Mouse (Mus musculus): ENCODE measurements around the gene Odf2l.

The Odf2l gene

DNA sequence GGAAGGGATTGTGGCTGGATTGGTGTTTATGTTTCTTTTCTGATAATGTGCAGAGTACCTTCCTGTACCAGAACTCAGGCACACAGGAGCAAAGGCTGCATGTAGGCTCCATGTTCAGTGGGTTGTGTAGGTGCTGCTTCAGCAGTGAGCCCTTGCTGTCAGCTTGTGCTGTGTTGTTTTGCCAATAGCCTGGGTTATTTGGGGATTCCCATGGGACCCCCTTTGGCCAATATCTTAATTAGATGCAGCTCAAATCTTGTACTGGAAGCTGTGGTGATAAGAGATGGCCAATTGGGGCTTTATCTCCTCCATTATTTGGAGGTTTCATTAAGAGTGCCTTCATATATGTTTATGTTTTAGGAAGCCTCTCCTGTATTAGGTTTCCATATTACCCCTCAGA, 24.5 kb downstream of the Odf2l start:
- no peak for DNase-seq

DNA sequence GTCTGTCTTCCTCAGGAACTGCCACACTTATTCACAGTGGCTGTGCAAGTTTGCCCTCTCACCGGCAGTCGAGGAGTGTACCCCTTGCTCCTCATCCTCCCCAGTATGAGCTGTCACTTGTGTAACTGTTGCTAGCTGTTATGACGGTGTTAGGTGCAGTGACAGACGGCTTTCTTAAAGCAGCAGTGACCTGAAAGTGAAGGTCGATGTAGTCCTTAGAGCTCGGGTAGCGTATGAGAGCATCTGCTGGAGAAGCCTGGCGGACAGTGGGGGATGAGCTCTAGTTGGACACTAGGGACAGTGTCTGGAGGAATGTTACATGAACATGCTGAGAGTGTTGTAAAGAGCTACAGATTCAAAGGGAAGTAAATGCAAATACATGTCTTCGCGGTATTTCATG, 25.5 kb downstream of the Odf2l start:
- no peak for DNase-seq

DNA sequence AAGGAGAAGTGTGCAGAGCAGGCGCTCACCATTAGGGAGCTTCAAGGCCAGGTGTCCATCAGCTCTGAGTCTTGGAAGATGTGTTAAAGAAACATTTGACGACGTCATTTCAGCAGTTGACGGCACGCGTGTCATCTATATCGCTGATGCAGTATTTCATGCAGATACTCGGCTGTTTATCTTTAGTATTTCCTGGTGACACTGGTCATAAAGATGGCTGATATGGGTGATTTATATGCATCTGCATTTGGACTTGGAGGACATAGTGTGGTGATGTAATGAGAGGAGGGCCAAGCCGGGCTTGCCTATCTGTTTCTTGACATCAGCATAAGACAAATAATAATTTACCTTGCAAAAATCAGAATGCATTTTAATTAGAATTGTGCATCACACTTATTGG, 28.5 kb downstream of the Odf2l start:
- DNase-seq = no peak

DNA sequence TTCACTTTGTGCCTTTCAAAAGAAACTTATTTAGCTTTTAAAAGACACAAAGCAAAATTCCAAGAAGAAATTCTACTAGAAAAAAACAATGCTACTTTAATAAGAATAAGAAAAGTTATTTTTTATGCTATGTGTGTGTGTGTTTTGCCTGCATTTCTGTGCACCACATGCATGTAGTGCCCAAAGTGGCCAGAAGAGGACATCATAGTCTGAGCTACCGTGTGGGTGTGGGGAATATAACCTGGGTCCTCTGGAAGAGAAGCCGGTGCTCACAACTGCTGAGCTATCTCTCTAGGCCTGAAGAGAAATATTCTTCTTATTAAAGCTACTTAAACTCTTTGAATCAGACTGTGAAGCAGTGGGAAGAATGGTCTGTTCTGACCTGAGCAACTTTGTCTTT, 29.1 kb downstream of the Odf2l start:
- no peak for DNase-seq

DNA sequence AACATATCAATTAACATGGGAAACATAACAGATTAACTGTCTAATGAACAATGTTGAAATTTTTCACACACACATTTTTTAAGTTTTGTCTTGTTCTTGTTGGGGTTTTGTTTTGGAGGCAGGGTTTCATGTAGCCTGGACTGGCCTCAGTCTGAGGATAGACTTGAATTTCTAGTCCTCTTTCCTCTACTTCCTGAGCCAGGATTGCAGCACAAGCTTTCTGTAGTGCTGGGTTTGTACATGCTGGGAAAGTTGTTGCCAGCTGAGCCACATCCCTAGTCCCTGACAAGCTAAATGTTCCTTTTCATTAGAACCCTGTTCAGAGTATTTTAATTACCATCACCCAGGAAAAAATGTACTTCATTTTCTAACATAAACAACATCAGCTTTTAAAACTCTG, 29.6 kb downstream of the Odf2l start:
- no peak for DNase-seq

DNA sequence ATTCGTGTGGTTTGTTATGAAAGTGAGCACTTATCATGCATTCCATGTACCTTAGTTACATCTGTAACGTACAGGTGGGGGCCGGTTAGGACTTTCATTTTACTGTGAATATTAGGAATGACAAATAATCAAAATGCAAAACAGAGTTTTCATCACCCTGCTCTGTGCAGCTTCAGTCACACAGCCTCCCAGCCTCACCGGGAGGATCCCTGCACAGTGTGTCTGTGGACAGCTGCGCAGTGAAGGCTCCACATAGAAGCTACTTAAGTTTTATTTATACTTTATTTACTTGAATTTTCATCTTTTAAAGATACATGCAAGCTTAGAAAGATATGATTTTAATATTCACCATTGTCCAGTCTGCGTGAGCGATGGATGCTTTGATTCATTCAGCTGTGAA, 32.7 kb downstream of the Odf2l start:
- no peak for DNase-seq

DNA sequence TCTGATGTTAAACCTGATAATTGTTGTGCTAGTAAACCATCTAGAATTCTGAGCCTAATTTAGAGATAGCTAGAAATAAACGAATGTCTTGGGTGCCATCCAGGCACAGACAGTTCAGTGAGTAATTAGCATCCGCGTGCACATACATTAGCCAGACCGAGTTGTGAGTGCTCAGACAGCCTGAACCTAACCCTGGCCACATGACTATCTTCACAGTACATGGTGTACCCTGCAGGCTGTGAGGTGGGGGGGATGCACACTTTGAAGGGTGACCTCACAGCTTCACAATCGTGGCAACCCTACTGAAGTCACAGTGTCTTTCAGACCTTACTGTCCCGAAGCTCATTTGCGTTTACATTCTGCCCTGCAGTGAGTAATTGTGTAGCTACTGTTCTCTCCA, 33.5 kb downstream of the Odf2l start:
- no peak for DNase-seq

DNA sequence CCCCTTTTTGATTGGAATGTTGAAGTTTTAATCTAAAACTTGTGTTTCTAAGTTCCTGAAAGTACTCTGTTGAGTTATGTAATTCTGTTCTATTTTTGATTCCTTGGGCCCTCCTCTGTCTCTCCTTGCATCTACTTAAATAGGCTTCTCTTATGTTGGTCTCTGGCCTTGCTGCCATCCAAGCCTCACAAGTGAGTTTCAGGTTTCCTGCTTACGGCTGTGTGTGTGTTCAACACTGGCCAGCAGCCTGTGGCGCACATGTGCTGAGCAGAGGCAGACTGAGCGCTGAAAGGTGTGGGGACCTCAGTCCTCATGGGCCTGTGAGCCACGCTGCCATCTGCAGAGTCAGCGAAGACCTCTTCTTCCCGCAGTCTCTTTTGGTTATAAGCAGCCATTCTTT, 38.5 kb downstream of the Odf2l start:
- no peak for DNase-seq

DNA sequence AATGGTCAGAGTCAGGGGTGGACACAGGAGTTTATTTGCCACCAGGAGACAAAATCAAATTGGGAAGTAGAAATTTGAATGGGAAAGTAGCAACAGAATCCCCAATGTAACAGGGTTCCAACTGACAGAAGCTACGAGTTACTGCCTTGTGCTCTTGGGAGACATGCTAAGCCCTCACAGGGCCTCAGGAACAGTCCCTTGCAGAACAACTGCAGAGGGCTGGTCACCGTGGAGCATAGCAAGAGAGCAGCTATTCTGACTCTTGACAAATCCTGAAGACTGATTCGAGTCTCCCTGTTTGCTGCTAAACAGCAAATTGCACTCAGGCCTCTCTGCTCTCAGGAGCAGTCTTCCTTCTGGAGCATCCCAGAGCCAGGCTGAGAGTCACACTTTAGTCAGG, 40.1 kb downstream of the Odf2l start:
- no peak for DNase-seq

DNA sequence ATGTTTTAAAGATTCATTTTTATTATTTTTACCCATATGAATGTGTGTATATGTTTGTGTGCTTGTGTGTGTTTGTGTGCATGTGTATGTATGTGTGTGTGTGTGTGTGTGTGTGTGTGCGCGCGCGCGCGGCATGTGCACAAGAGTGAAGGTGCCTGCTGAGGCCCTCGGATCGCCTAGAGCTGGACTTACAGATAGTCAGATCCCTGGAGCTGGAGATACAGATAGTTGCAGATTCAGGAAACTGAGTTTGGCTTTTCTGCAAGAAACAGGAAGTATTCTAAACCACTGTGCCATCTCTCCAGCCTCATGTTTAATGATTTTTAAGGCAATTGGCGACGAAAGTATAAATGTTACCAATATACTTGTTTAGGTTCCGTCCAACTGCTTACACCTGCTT, 48.4 kb downstream of the Odf2l start:
- DNase-seq = no peak

DNA sequence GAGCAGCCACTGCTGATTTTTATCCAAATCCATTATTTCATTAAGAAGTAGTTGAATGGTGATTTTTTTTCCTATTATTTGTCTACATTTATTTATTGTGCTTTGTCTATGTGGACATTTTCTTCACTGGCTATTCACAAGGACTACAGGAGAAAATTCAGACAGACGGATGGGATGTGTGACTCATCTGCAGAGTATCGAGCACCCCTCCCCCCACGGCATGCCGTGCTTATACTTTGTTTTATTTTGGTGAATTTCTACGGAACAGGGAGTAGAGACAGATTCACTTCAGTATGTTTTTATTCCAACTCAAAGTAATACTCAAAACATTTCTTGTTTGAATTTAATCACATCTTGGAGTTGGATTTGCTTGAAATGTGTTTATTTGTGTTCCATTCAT, 49.4 kb downstream of the Odf2l start:
- no peak for DNase-seq

DNA sequence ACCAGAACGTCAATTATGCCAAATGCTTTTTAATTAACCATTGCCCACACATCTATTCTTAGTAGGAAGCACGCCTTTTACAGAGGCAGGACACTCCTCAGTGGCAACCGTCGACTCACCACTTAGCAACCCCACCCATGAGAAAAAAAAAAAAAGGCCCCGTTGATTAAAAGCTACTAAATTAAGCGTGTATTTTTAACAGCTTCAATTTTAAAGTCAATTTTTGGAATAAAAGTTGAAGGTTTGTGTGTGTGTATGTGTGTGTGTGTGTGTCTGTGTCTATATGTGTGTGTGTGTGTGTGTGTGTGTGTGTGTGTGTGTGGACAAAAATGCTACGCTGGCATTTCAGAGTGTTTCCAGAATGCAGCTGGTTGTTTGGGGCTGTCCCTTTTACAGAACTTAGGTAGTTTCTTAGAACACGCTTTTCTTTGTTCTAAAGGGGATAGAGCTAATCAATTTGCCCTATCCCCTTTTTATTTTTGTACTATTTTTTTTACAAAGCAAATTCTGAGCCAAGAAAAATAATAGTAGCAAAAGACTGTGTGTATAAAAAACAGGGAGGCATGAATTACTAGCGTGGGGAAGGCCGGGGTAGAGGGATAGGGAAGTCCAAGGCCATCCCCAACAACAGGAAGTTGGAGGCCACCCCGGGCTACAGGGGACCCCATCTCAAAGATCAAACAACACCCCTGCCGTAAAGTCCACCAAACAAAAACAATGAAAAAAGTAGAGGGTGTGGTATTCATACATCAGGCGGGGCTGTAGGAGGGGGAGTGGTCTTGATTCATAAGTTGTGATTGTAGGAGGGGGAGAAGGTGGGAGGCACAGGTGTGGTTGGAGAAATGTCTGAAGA, 50.7 kb downstream of the Odf2l start:
- no peak for DNase-seq

DNA sequence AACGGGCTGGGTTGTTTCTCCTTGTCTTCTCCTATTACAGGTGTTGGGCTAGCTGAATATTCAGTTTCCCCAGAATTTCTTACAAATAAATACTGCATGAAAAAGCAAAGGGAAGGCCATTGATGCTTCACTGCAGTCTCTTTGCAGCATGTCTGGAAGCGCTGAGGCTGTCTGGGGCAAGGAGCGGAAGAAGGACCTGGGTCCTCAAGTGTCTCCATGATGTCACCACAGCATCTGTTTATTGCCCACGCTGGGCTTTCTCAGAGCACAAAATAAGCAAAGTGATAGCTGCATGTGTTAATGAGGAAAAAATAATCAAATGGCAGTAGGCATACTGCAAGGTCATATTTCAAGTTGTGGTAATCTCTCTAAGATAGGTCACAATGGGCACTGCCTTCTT, 51.6 kb downstream of the Odf2l start:
- no peak for DNase-seq

DNA sequence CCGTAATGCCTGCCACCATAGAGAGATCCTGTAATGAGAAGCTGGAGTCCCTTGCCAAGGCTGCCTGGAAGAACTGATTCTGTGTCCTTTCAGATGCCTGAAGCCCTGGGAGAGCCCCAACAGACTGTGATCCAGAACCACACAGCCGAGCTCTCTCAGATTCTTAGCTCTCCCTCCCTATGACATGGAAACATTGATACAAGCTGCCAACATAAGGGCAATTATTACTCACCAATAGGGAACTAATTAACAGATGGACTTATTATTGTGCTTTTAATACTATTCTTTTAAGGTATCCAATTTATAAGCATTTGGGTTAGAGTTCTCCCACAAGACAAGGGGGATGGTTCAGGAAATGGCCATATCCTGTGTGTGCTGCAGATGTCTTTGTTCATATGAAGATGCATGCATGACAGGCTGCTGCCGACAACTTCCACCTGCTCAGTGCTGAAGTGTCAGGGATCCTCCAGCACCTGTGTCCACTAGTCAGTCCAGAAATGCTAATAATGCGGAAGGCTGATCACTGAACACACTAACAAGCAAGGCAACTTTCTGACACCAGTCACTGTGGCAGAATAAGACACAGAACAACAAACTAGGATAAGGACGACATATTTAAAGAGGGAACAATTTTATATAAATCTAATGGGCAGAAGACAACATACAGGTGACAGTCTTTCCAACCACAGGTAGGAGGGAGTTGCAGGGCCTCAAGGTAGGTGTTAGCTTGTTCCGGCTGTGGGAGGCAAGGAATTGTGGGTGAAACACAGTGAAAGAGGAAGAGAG, 52.4 kb downstream of the Odf2l start:
- DNase-seq = no peak

DNA sequence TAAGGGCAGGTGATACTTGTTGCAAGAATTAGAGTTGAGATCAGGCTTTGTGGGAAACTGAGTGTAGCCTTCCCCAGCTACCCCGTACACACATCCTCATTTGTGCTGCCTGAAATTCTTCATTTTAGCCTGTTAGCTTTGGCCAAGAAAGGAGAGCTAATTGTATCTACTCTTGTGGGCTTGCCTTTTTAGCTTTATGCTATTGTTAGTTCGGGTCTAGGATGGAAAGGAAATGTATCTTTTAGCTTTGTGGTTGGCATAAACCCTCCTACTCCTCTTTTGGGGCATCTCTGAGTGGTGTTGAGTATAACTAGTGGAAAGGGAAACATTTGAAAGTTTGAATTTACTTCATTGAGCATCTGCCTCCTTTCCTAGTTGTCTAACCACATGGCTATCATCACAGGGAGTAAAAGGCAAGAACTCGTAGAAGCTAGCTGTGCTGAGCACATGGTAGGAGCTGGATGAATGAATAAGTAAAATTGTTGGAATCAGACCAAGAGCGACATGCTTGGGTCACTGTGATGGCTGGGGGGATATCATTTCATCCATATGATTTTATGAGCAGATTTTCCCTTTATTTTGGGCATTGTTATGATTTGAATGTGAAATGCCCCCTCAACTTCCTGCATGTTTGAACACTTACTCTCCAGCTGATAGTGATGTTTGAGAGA, 53.1 kb downstream of the Odf2l start:
- no peak for DNase-seq

DNA sequence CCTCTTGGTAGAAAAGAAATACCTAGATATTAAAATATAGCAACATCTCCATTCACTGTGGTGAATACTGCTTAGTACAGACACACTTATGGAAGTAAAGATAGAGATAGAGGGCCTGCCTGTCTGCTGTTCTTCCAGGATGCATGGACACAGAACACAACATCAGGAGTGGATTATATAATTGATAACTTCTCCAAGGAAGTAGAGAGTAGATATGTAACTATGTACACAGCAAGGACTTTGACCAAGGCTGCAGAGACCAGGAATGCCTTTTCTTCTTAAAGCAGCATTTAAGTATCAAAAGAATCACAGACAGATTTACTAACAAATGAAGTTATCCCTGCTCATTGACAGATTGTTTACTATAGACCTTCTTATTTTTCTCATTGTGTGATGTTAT, 66.3 kb downstream of the Odf2l start:
- no peak for DNase-seq

DNA sequence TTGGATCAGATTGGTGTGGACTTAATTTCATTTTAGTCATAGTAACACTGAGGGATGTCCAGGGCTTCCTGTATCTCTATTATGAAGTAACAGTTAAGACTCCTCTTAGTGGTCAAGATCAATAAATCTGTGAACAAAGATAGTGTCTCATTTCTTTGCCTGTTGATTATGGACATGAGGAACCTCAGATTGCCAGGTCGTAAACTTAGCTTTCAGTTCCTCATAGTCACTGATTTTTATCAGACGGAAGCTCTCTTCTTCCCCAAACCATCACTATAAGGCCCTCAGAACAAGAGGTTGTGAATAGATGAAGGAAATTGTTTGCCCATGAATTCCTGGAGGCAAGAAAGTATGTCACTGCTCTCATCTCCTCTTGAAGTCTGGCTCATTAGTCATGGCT, 73.6 kb downstream of the Odf2l start:
- no peak for DNase-seq

DNA sequence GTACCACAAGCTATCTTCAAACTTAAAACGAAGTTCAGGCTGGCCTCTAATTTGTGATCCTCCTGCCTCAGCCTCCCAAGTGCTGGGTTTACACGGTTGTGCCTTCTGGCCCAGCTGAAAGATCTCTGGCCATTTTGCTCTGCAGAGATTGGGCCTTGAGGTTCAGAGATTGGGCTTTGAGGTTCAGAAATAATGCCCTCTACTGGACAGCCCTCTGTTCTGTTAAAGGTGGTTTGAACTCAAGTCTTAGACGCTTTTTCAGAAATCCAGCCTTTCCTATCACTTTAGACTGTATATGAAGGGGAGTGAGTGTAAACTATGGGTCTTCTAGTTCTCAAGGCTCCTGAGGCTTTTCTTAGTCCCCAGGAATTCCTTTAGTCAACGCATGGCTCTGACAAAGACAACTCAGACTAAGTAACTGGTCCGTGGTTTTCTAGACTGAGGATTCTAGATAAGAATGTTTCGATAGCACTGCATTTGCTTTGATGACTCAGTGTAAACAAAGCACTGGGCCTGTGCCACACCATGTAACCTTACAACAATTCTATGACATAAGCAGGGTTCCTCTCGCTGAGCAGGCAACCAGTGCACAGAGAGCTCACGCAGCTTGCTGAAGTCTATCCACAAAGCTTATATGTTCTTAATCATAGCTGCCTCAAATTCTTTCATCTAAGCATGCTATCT, 77.0 kb downstream of the Odf2l start:
- DNase-seq = no peak

DNA sequence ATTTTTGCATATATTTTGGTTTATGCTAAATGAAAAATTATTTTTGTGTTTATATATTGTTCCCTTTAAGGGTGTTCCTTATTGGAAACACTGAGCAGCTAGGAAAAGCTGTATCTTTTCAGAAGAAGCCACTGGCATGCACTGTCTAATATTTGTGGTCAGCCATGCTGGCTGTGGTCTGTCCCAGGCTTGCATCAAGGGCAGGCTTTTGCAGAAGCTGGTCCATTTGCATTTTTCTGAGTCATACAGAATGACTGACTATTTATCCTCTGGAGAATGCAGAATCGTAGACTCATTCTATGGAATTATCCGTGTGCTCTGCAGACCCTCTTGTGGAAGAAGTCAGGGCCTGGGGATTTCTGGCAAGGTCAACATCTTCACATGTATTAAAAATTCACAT, 79.7 kb downstream of the Odf2l start:
- no peak for DNase-seq

Measured in cerebellum, adult 8-10 months (tissue).